Mouse (Mus musculus): ENCODE measurements around the gene Gsg1l. TPM values are rescaled to one million over a fixed set of nuclear protein-coding genes. Genes with fewer than 3 reads are reported as not detected.

The Gsg1l gene
- total and polyA plus RNA-seq, 2 experiments from 2014 or later = 5.7 to 16.6 TPM

- Histone ChIP-seq H3K9ac (replicated peaks; ENCODE audit: low read depth, low read length) (no peak overlapping the region), H3K27me3 (ENCODE audit: control insufficient read depth, insufficient read depth, low read length) (no peaks in the 10 kb centered on the region), H3K36me3 (replicated peaks; ENCODE audit: control insufficient read depth, insufficient read depth, low read length) (no peaks in the 10 kb centered on the region), H3K4me1 (ENCODE audit: control insufficient read depth, insufficient read depth) (peaks cover under 1% of the 10 kb centered on the region; the same call in 1 of the 2 replicates), H3K4me2 (ENCODE audit: low read depth, low read length) (no peak overlapping the region), H3K4me3 (ENCODE audit: low read depth, low read length) (no peak overlapping the region), H3K27ac (ENCODE audit: low read depth) (no peak overlapping the region), H3K9me3 (replicated peaks; ENCODE audit: control insufficient read depth, low read length) (no peaks in the 10 kb centered on the region)
- DNase-seq (ENCODE audit: low spot score) (no peak), ATAC-seq (ENCODE audit: insufficient read depth, low read depth) (no peak)
- WGBS = 86% methylated on average over 3 of the region's 3 CpGs
- TF ChIP-seq EP300 (IDR thresholded peaks at IDR 0.05; ENCODE audit: low read depth) (no peak), CTCF (IDR thresholded peaks at IDR 0.05; ENCODE audit: low read depth) (no peak)
Measured at GRCm38 (mm10) chr7:125954356-125954878, 127.8 kb downstream of the Gsg1l start.

DNA sequence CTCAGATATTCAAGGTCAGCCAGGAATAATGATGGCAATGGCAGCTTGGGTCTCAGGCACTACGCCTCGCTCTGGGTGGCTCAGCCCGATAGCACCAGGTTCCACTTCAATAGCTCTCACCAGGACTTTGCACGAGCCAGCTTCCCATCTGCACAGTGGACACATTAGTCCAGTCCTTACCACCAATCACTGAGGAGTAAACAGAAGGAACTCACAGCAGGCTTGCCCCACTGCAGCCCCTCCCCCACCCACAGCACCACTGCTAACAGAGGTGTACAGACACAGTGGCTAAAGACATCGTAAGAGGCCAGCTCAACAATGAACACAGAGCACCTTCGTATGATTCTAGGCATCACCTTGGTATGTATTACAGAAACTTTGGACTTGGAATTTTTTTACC lies 128.4 kb downstream of the Gsg1l start:
- Histone ChIP-seq H3K27me3 (ENCODE audit: control insufficient read depth, insufficient read depth, low read length) (no peaks in the 10 kb centered on the region), H3K9ac (replicated peaks; ENCODE audit: low read depth, low read length) (no peak overlapping the region), H3K9me3 (replicated peaks; ENCODE audit: control insufficient read depth, low read length) (no peaks in the 10 kb centered on the region), H3K36me3 (replicated peaks; ENCODE audit: control insufficient read depth, insufficient read depth, low read length) (no peaks in the 10 kb centered on the region), H3K4me2 (ENCODE audit: low read depth, low read length) (no peak overlapping the region), H3K4me1 (ENCODE audit: control insufficient read depth, insufficient read depth) (no peaks in the 10 kb centered on the region), H3K4me3 (ENCODE audit: low read depth, low read length) (no peak overlapping the region), H3K27ac (ENCODE audit: low read depth) (no peak overlapping the region)
- no peak for TF ChIP-seq CTCF (IDR thresholded peaks at IDR 0.05; ENCODE audit: low read depth)
- TF ChIP-seq EP300 (IDR thresholded peaks at IDR 0.05; ENCODE audit: low read depth) = no peak
- DNase-seq (ENCODE audit: low spot score) (no peak), ATAC-seq (ENCODE audit: insufficient read depth, low read depth) (no peak)
- 79% methylated on average over 6 of the region's 6 CpGs for WGBS

- Histone ChIP-seq H3K36me3 (replicated peaks; ENCODE audit: control insufficient read depth, insufficient read depth, low read length) (no peaks in the 10 kb centered on the region), H3K9ac (replicated peaks; ENCODE audit: low read depth, low read length) (no peak overlapping the region), H3K4me1 (ENCODE audit: control insufficient read depth, insufficient read depth) (no peaks in the 10 kb centered on the region), H3K4me2 (ENCODE audit: low read depth, low read length) (no peak overlapping the region), H3K27me3 (ENCODE audit: control insufficient read depth, insufficient read depth, low read length) (no peaks in the 10 kb centered on the region), H3K27ac (ENCODE audit: low read depth) (no peak overlapping the region), H3K4me3 (ENCODE audit: low read depth, low read length) (no peak overlapping the region), H3K9me3 (replicated peaks; ENCODE audit: control insufficient read depth, low read length) (no peaks in the 10 kb centered on the region)
- DNase-seq (ENCODE audit: low spot score) (no peak), ATAC-seq (ENCODE audit: insufficient read depth, low read depth) (no peak)
- WGBS = 82% methylated on average over 7 of the region's 7 CpGs
- TF ChIP-seq CTCF (IDR thresholded peaks at IDR 0.05; ENCODE audit: low read depth) (no peak), EP300 (IDR thresholded peaks at IDR 0.05; ENCODE audit: low read depth) (no peak)
Measured at GRCm38 (mm10) chr7:125951911-125952310, 130.3 kb downstream of the Gsg1l start.

GRCm38 (mm10) chr7:125948973-125949372 lies 133.2 kb downstream of the Gsg1l start:
- Histone ChIP-seq H3K36me3 (replicated peaks; ENCODE audit: control insufficient read depth, insufficient read depth, low read length) (no peaks in the 10 kb centered on the region), H3K4me2 (ENCODE audit: low read depth, low read length) (no peak overlapping the region), H3K4me3 (ENCODE audit: low read depth, low read length) (no peak overlapping the region), H3K27ac (ENCODE audit: low read depth) (no peak overlapping the region), H3K4me1 (ENCODE audit: control insufficient read depth, insufficient read depth) (peaks cover 7% of the 10 kb centered on the region; the same call in 1 of the 2 replicates), H3K9ac (replicated peaks; ENCODE audit: low read depth, low read length) (no peak overlapping the region), H3K27me3 (ENCODE audit: control insufficient read depth, insufficient read depth, low read length) (no peaks in the 10 kb centered on the region), H3K9me3 (replicated peaks; ENCODE audit: control insufficient read depth, low read length) (no peaks in the 10 kb centered on the region)
- DNase-seq (ENCODE audit: low spot score) (no peak), ATAC-seq (ENCODE audit: insufficient read depth, low read depth) (no peak)
- TF ChIP-seq CTCF (IDR thresholded peaks at IDR 0.05; ENCODE audit: low read depth) = no peak
- TF ChIP-seq EP300 (IDR thresholded peaks at IDR 0.05; ENCODE audit: low read depth) = no peak
- WGBS = 64% methylated on average over 4 of the region's 4 CpGs

DNA sequence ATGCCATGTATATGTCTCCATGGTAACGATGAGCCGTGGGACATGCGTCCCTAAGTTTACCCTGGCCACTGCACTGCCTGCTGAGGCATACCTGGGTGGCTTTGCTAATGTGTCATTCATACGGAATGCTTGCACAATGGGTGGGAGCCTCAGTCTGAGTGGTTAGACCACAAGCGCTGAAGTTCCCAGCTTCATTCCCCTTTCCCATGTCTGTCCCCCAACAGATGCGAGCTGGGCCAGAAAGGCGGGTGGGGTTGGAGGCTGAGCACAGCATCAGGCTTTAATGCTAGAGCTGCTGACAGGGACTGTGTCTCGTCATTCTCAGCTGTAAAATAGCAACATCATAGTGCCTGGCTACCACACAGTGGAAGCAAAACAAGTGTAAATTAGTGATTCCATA lies 136.3 kb downstream of the Gsg1l start:
- Histone ChIP-seq H3K4me2 (ENCODE audit: low read depth, low read length) (no peak overlapping the region), H3K27me3 (ENCODE audit: control insufficient read depth, insufficient read depth, low read length) (no peaks in the 10 kb centered on the region), H3K4me3 (ENCODE audit: low read depth, low read length) (no peak overlapping the region), H3K36me3 (replicated peaks; ENCODE audit: control insufficient read depth, insufficient read depth, low read length) (no peaks in the 10 kb centered on the region), H3K9ac (replicated peaks; ENCODE audit: low read depth, low read length) (no peak overlapping the region), H3K9me3 (replicated peaks; ENCODE audit: control insufficient read depth, low read length) (no peaks in the 10 kb centered on the region), H3K27ac (ENCODE audit: low read depth) (no peak overlapping the region), H3K4me1 (ENCODE audit: control insufficient read depth, insufficient read depth) (peaks cover 13% of the 10 kb centered on the region; the same call in 1 of the 2 replicates)
- ATAC-seq (ENCODE audit: insufficient read depth, low read depth) = peak; percentile 72
- no peak for TF ChIP-seq EP300 (IDR thresholded peaks at IDR 0.05; ENCODE audit: low read depth)
- no peak for TF ChIP-seq CTCF (IDR thresholded peaks at IDR 0.05; ENCODE audit: low read depth)
- DNase-seq (ENCODE audit: low spot score) = peak; percentile 45
- WGBS = 39% methylated on average over 8 of the region's 8 CpGs

DNA sequence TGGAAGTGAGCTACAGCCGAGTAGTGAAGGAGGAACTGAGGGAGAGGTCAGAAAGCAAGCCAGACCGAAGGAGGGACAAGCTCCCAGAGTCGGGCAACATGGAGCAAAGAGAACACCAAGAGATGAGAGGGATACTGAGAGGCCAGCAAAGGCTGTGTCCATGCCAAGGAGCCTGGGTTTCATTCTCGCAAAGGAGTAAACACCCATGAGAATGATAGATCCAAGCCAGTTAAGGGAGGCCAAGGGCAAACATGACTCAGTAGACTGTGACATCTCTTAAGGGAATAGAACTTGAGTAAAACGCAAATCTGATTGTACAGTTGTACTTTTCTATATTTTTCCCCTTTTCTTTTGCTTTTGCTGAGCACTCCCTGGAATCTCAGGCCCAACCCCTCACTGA lies 137.6 kb downstream of the Gsg1l start:
- no peak for TF ChIP-seq CTCF (IDR thresholded peaks at IDR 0.05; ENCODE audit: low read depth)
- TF ChIP-seq EP300 (IDR thresholded peaks at IDR 0.05; ENCODE audit: low read depth) = no peak
- H3K4me2 ChIP-seq (ENCODE audit: low read depth, low read length) = no peak overlapping the region
- H3K9ac ChIP-seq (replicated peaks; ENCODE audit: low read depth, low read length) = no peak overlapping the region
- H3K36me3 ChIP-seq (replicated peaks; ENCODE audit: control insufficient read depth, insufficient read depth, low read length) = no peaks in the 10 kb centered on the region
- H3K9me3 ChIP-seq (replicated peaks; ENCODE audit: control insufficient read depth, low read length) = no peaks in the 10 kb centered on the region
- ATAC-seq (ENCODE audit: insufficient read depth, low read depth) = no peak
- no peak overlapping the region for H3K4me3 ChIP-seq (ENCODE audit: low read depth, low read length)
- peaks cover 13% of the 10 kb centered on the region; the same call in 1 of the 2 replicates for H3K4me1 ChIP-seq (ENCODE audit: control insufficient read depth, insufficient read depth)
- H3K27ac ChIP-seq (ENCODE audit: low read depth) = no peak overlapping the region
- DNase-seq (ENCODE audit: low spot score) = no peak
- no peaks in the 10 kb centered on the region for H3K27me3 ChIP-seq (ENCODE audit: control insufficient read depth, insufficient read depth, low read length)
- WGBS = 83% methylated on average over 5 of the region's 5 CpGs
